Mouse (Mus musculus): Measurements from ENCODE around the gene Stt3a.

The Stt3a gene

GRCm38 (mm10) chr9:36716624-36717023, 50.9 kb downstream of the Stt3a start:
- DNase-seq (ENCODE audit: low spot score in 2 of 2): no peak

DNA sequence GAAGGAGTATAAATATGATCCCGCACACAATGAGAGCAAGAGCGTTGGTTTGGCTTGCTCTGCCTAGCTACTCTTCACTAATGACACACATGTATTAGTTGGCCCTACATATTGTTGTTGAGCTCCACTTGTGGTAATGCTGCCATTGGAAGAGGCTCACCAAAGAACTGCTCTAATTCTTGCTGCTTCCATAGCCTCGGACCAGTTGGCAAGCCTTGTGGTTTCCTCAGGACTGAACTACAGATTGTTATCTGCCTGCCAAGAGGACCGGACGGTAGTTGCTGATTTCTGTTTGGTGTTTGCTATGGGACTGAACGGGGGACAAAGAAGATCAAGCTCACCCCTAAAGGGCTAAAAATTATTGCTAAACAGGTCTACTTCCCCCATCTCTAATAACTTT, 60.2 kb downstream of the Stt3a start:
- no peak for DNase-seq (ENCODE audit: low spot score in 2 of 2)

GRCm38 (mm10) chr9:36705923-36706322, 61.6 kb downstream of the Stt3a start:
- DNase-seq (ENCODE audit: low spot score in 2 of 2): no peak

GRCm38 (mm10) chr9:36694276-36694675, 73.2 kb downstream of the Stt3a start:
- DNase-seq (ENCODE audit: low spot score in 2 of 2): no peak

DNA sequence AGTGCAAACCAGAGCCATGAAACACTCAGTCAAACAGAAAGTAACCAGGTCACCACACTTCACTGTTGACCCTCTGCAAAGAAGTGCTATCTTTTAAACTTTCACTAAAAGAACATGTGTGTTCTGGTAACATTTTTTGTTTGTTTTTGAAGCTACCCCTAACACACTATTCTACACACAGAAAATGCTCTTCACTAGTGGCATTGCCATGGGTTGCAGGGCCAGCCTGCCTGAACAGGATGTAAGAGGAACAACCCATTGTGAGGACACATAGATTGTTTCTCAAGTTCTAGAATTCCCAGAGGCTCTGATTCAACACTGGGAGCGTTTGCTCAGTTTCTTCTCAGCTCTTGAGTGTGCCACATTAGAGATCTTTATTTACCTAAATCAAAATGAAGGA, 74.6 kb downstream of the Stt3a start, which contains the start of gene Acrv1:
Gene Acrv1, plus strand, starts transcription at position 301 of the 400 bp plus-strand sequence.
- DNase-seq (ENCODE audit: low spot score in 2 of 2): no peak

- no peak for DNase-seq (ENCODE audit: low spot score in 2 of 2)
Observed at GRCm38 (mm10) chr9:36687329-36687728, 80.2 kb downstream of the Stt3a start.

GRCm38 (mm10) chr9:36681424-36681823, 86.1 kb downstream of the Stt3a start:
- no peak for DNase-seq (ENCODE audit: low spot score in 2 of 2)

All from frontal cortex, postnatal 25 days (tissue).